Mouse (Mus musculus): Measurements from ENCODE around the gene Gabrb2. TPM values are rescaled to one million over a fixed set of nuclear protein-coding genes. Genes with fewer than 3 reads are reported as not detected.

Gene Gabrb2
- polyA plus RNA-seq, 1 experiment from 2014 or later = 21.9 TPM

DNA sequence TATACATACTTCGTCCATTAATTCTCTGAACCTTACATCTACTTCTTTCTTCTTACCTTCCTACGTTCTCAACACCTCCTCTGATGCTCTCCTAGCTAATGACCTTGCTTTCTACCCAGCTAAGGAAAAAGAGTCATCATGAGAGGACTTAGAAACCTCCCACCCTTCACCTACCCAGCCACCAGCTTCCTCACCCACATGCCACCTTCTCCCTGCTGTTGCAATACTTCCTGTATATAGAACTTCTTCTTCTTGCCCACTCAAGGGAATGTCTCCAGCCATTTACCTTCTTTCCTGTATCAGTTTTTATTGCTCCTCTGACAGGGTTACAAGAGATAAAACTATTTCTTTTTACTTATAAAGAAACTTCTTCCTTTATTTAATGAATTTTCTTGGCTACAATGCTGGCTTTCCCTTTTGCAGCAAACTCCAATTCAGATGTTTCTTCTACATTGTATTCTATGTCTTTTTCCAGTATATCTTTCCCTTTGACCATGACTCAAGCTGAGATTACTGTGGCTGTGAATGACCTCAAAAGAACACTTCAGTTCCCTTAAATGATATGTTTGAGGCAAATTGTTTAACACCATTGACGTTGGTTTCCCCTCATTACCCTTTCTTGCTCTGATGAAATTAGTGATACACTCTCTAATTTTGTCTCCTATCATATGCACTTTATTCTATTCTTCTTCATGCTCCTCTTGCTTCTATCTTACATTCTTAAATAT lies 155.8 kb downstream of the Gabrb2 start:
- Histone ChIP-seq H3K4me3 (replicated peaks; ENCODE audit: low read length) (no peak overlapping the region), H3K4me2 (replicated peaks) (no peak overlapping the region), H3K27ac (no peak overlapping the region), H3K27me3 (ENCODE audit: control insufficient read depth, insufficient read depth, low read length) (no peaks in the 10 kb centered on the region), H3K9me3 (ENCODE audit: control insufficient read depth, low read length) (no peaks in the 10 kb centered on the region), H3K36me3 (replicated peaks; ENCODE audit: control insufficient read depth, insufficient read depth) (no peaks in the 10 kb centered on the region), H3K4me1 (replicated peaks; ENCODE audit: control insufficient read depth, insufficient read depth, low read length) (no peaks in the 10 kb centered on the region), H3K9ac (no peak overlapping the region)
- no peak for ATAC-seq (ENCODE audit: low FRiP score)
- whole genome bisulfite sequencing = 81% methylated on average over 3 of the region's 3 CpGs
- DNase-seq (ENCODE audit: low spot score) = no peak

DNA sequence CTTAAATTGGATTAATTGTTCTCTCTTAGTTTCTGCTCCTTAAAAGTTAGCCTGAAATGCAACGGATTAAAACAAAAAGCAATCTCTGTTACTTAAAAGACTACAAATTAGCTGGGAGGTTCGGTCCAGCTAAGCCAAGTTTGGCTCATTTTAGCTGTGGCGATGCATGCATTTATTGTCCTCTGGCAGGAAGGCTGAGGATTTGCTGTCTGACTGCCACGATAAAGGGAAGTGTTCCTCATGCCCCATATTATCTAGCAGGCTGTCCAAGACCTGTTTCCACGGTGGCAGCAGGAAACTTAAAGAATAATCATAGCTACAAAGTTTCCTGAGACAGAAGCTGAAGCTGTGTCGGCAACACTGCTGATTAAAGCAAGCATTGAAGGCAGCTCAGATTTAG lies 160.2 kb downstream of the Gabrb2 start:
- Histone ChIP-seq H3K27ac (no peak overlapping the region), H3K9ac (no peak overlapping the region), H3K4me2 (replicated peaks) (no peak overlapping the region)

DNA sequence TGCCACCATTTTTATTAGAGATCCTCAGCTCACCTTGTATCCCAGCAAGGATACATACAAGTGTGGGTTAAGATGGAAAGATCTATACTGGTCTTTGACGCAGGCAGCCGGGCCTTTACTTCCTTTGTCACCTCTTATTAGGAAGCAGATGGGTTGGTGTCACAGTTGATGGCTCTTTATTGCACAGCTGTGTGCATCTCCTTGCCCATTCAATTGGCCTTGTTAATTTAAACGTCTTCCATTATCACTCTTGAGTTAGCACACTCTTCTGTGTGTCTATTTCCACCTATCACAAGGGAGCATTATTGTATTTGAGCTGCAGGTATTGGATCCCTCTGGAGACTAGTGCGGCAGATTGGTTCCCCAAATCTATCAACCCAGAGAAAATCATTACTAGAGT lies 161.6 kb downstream of the Gabrb2 start:
- WGBS = 64% methylated on average over 4 of the region's 4 CpGs
- H3K27ac ChIP-seq = no peak overlapping the region
- no peaks in the 10 kb centered on the region for H3K4me1 ChIP-seq (replicated peaks; ENCODE audit: control insufficient read depth, insufficient read depth, low read length)
- H3K36me3 ChIP-seq (replicated peaks; ENCODE audit: control insufficient read depth, insufficient read depth) = no peaks in the 10 kb centered on the region
- no peak for ATAC-seq (ENCODE audit: low FRiP score)
- no peak overlapping the region for H3K4me3 ChIP-seq (replicated peaks; ENCODE audit: low read length)
- no peak overlapping the region for H3K4me2 ChIP-seq (replicated peaks)
- no peaks in the 10 kb centered on the region for H3K27me3 ChIP-seq (ENCODE audit: control insufficient read depth, insufficient read depth, low read length)
- no peaks in the 10 kb centered on the region for H3K9me3 ChIP-seq (ENCODE audit: control insufficient read depth, low read length)
- DNase-seq (ENCODE audit: low spot score) = no peak
- H3K9ac ChIP-seq = no peak overlapping the region

More for the DNA sequence above, 160.2 kb downstream of the Gabrb2 start:
- H3K4me1 ChIP-seq (replicated peaks; ENCODE audit: control insufficient read depth, insufficient read depth, low read length) = no peaks in the 10 kb centered on the region
- no peaks in the 10 kb centered on the region for H3K9me3 ChIP-seq (ENCODE audit: control insufficient read depth, low read length)
- ATAC-seq (ENCODE audit: low FRiP score) = no peak
- H3K36me3 ChIP-seq (replicated peaks; ENCODE audit: control insufficient read depth, insufficient read depth) = no peaks in the 10 kb centered on the region
- no peak for DNase-seq (ENCODE audit: low spot score)
- H3K27me3 ChIP-seq (ENCODE audit: control insufficient read depth, insufficient read depth, low read length) = no peaks in the 10 kb centered on the region
- WGBS = 60% methylated on average over 6 of the region's 6 CpGs
- no peak overlapping the region for H3K4me3 ChIP-seq (replicated peaks; ENCODE audit: low read length)

DNA sequence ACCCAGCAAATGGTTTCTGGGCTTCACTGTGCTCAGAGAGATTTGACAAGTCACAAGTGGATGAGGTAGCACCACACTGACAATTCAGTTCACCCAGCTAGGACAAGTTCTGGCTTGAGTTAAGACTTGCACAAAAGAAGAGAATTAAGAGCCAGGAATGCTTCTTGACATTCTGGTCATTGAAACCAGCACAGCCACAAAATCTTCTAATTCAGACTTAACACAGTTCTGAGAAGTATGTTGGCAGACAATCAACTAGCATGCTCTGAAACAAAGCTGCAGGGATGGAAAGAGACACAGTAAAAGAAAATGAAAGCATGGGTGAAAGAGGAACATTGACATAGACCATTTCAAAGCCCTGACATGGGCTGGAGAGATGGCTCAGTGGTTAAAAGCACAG lies 162.2 kb downstream of the Gabrb2 start:
- Histone ChIP-seq H3K4me1 (replicated peaks; ENCODE audit: control insufficient read depth, insufficient read depth, low read length) (no peaks in the 10 kb centered on the region), H3K4me2 (replicated peaks) (no peak overlapping the region), H3K27ac (no peak overlapping the region), H3K4me3 (replicated peaks; ENCODE audit: low read length) (no peak overlapping the region), H3K9ac (no peak overlapping the region), H3K36me3 (replicated peaks; ENCODE audit: control insufficient read depth, insufficient read depth) (no peaks in the 10 kb centered on the region), H3K27me3 (ENCODE audit: control insufficient read depth, insufficient read depth, low read length) (no peaks in the 10 kb centered on the region), H3K9me3 (ENCODE audit: control insufficient read depth, low read length) (no peaks in the 10 kb centered on the region)
- ATAC-seq (ENCODE audit: low FRiP score) = no peak
- DNase-seq (ENCODE audit: low spot score) = no peak

DNA sequence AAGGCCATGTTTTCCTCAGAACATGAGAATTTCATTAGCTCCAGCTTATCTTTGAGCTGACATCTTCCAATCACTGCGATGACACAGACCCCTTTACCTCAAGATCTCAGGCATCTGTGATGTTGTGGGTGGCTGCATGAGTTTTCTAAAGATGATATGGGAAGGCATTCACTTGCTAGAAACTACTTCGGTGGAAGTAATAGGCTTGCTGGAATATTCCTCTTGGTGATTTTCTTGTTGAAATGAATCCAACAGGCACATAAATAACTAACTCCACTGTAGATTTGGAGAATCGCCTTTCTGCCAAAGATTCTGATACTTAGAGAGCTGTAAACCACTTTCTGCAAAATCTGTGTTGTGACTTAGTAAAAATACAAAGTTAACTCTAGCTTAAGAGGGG lies 172.9 kb downstream of the Gabrb2 start:
- Histone ChIP-seq H3K4me3 (replicated peaks; ENCODE audit: low read length) (no peak overlapping the region), H3K4me2 (replicated peaks) (no peak overlapping the region), H3K36me3 (replicated peaks; ENCODE audit: control insufficient read depth, insufficient read depth) (0 out of 2 replicates have a peak, but pooled peaks cover under 1% of the 10 kb centered on the region), H3K4me1 (replicated peaks; ENCODE audit: control insufficient read depth, insufficient read depth, low read length) (no peaks in the 10 kb centered on the region), H3K9ac (no peak overlapping the region), H3K9me3 (ENCODE audit: control insufficient read depth, low read length) (no peaks in the 10 kb centered on the region), H3K27me3 (ENCODE audit: control insufficient read depth, insufficient read depth, low read length) (no peaks in the 10 kb centered on the region), H3K27ac (no peak overlapping the region)
- no peak for DNase-seq (ENCODE audit: low spot score)
- ATAC-seq (ENCODE audit: low FRiP score) = no peak
- WGBS = 90% methylated on average over 3 of the region's 3 CpGs

DNA sequence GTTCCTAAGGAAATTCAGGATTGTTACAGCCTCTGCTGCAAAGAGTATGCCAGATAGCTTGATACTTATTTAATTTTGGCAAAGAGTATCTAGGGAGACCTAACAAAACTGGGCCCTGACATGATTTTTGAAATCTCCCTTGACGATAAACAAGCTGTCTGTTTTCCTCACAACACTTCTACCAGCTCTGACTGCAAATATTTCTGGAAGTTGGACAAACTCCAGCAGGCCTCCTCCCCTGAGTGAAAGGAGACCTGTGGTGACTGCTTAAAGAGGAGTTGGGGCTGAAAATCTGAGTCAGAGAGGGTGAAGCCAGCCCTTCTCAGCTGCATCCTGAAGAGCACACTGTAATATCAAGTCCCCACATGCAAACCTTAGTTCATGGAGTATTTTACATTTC lies 186.7 kb downstream of the Gabrb2 start:
- DNase-seq (ENCODE audit: low spot score) (peak; percentile 44), ATAC-seq (ENCODE audit: low FRiP score) (peak; percentile 59; the same call in 1 of the 2 replicates)
- Histone ChIP-seq H3K4me1 (replicated peaks; ENCODE audit: control insufficient read depth, insufficient read depth, low read length) (no peaks in the 10 kb centered on the region), H3K9me3 (ENCODE audit: control insufficient read depth, low read length) (no peaks in the 10 kb centered on the region), H3K9ac (no peak overlapping the region), H3K36me3 (replicated peaks; ENCODE audit: control insufficient read depth, insufficient read depth) (no peaks in the 10 kb centered on the region), H3K4me2 (replicated peaks) (no peak overlapping the region), H3K27me3 (ENCODE audit: control insufficient read depth, insufficient read depth, low read length) (no peaks in the 10 kb centered on the region), H3K27ac (no peak overlapping the region), H3K4me3 (replicated peaks; ENCODE audit: low read length) (no peak overlapping the region)
- 59% methylated on average over 1 of the region's 1 CpGs for WGBS

DNA sequence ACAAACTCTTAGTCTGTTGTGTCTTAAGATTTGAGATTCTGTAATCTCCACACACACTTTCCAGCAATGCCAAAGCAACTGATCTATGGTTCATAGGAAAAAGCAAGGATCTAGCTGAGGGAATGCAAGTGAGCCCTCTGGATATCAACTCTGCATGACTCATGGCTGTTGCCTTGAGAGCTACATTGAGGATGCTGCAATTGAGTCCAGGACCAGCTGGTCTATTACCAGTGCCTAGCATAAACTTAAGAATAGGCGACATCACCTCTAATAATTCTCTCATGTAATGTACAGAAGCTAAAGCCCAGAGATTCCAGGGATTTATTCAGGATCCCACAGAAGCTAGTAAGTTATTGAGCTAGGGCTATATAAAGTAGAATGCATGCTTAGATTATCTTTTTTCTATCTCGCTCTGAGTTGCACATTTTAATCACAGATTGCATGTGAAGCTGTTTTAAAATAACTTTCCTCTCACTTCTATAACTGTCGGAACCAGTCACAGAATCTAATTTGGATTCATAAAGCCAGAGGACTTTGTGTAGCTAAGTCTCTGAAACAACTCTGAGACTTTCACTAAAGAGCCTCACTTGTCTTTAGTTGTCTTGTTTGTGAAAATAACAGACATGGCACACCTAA lies 189.7 kb downstream of the Gabrb2 start:
- no peak overlapping the region for H3K9ac ChIP-seq
- no peak for ATAC-seq (ENCODE audit: low FRiP score)
- no peak overlapping the region for H3K4me2 ChIP-seq (replicated peaks)
- no peaks in the 10 kb centered on the region for H3K9me3 ChIP-seq (ENCODE audit: control insufficient read depth, low read length)
- 92% methylated on average over 3 of the region's 3 CpGs for WGBS
- no peaks in the 10 kb centered on the region for H3K27me3 ChIP-seq (ENCODE audit: control insufficient read depth, insufficient read depth, low read length)
- no peak overlapping the region for H3K4me3 ChIP-seq (replicated peaks; ENCODE audit: low read length)
- no peak overlapping the region for H3K27ac ChIP-seq
- H3K36me3 ChIP-seq (replicated peaks; ENCODE audit: control insufficient read depth, insufficient read depth) = no peaks in the 10 kb centered on the region
- no peaks in the 10 kb centered on the region for H3K4me1 ChIP-seq (replicated peaks; ENCODE audit: control insufficient read depth, insufficient read depth, low read length)
- no peak for DNase-seq (ENCODE audit: low spot score)

DNA sequence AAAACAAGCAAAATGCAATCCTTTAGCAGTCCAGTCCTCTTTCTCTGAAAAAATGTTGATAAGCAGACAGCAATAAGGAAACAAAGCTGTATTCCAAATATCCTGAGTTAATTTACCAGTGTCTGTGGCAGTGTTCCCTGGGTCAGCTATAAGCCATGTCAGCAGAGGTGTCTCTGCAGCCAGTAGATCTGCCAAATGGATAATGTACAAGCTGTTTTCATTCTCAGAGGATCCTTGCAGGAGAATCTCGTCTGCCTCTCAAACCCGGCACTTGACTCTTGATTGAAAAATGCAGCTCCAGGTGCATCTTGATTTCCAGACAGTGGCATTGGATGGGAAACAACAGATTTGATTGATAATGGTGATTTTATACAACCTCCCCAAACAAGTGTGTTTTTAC lies 198.6 kb downstream of the Gabrb2 start:
- 47% methylated on average over 2 of the region's 2 CpGs for WGBS
- no peaks in the 10 kb centered on the region for H3K27me3 ChIP-seq (ENCODE audit: control insufficient read depth, insufficient read depth, low read length)

DNA sequence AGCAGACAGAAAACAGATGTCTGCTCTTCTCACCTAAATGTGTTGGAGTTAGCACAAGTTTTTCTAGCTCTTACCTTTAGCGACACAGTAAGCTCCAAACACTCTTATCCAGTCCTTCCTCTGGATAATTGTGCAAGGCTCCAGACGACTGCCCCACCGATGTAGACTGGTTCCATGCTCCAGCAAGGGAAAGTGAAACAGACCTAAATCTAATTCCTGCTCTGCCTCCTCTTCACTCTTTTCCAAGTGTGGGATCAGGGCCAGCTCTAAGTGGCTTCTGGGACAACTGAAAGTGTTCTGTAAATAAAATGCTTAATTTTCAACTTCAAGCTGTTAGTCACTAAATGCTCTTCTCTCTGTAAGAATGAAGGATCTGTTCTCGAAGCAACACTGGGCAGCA lies 201.6 kb downstream of the Gabrb2 start:
- 89% methylated on average over 4 of the region's 4 CpGs for WGBS
- Histone ChIP-seq H3K27me3 (ENCODE audit: control insufficient read depth, insufficient read depth, low read length) (no peaks in the 10 kb centered on the region), H3K36me3 (replicated peaks; ENCODE audit: control insufficient read depth, insufficient read depth) (no peaks in the 10 kb centered on the region), H3K4me1 (replicated peaks; ENCODE audit: control insufficient read depth, insufficient read depth, low read length) (no peaks in the 10 kb centered on the region), H3K4me3 (replicated peaks; ENCODE audit: low read length) (no peak overlapping the region), H3K9me3 (ENCODE audit: control insufficient read depth, low read length) (no peaks in the 10 kb centered on the region), H3K27ac (no peak overlapping the region), H3K4me2 (replicated peaks) (no peak overlapping the region), H3K9ac (no peak overlapping the region)
- DNase-seq (ENCODE audit: low spot score) (no peak), ATAC-seq (ENCODE audit: low FRiP score) (no peak)

More for the DNA sequence above, 198.6 kb downstream of the Gabrb2 start:
- no peak for ATAC-seq (ENCODE audit: low FRiP score)
- no peak overlapping the region for H3K9ac ChIP-seq
- H3K4me3 ChIP-seq (replicated peaks; ENCODE audit: low read length) = no peak overlapping the region
- H3K4me1 ChIP-seq (replicated peaks; ENCODE audit: control insufficient read depth, insufficient read depth, low read length) = no peaks in the 10 kb centered on the region
- no peaks in the 10 kb centered on the region for H3K36me3 ChIP-seq (replicated peaks; ENCODE audit: control insufficient read depth, insufficient read depth)
- no peaks in the 10 kb centered on the region for H3K9me3 ChIP-seq (ENCODE audit: control insufficient read depth, low read length)
- no peak for DNase-seq (ENCODE audit: low spot score)
- no peak overlapping the region for H3K27ac ChIP-seq
- H3K4me2 ChIP-seq (replicated peaks) = no peak overlapping the region

Data from hindbrain, embryonic 14.5 days (tissue).